ENCODE assay signal across 8 mouse cellular contexts in genomic region chr6:29272312-29273072, GRCm38 (mm10). TPM values are rescaled to one million over a fixed set of nuclear protein-coding genes. Genes with fewer than 3 reads are reported as not detected.
DNase-seq lines count a peak whose midpoint lies in the region; ATAC-seq and TF ChIP-seq lines count a peak whose summit lies in the region.

Hilpda (plus strand) TSS chr6:29272488.

- under 1% methylated on average over 46 of the region's 46 CpGs for WGBS in hindbrain, embryonic 10.5 days
- under 1% methylated on average over 46 of the region's 46 CpGs for WGBS in lung, postnatal 0 days

- H3K4me2 ChIP-seq in lung, postnatal 0 days (replicated peaks; ENCODE audit: low read depth, low read length): peak within 1 kb of the TSS; percentile 73

- no peaks in the 10 kb centered on the region for H3K9me3 ChIP-seq in hindbrain, embryonic 10.5 days
- H3K9me3 ChIP-seq in lung, postnatal 0 days (ENCODE audit: low read length): no peaks in the 10 kb centered on the region

- peak; percentile 53 for TF ChIP-seq EP300 in lung, postnatal 0 days (IDR thresholded peaks at IDR 0.05)

- no peak for TF ChIP-seq CTCF in lung, postnatal 0 days (IDR thresholded peaks at IDR 0.05)

- peak; percentile 99 for ATAC-seq in frontal cortex, adult (ENCODE audit: low TSS enrichment)
- ATAC-seq in lung, postnatal 0 days: peak; percentile 96

- H3K27ac ChIP-seq in hindbrain, embryonic 10.5 days: peak within 1 kb of the TSS; percentile 93
- H3K27ac ChIP-seq in lung, postnatal 0 days (ENCODE audit: low read length): peak within 1 kb of the TSS; percentile 87

- H3K4me1 ChIP-seq in hindbrain, embryonic 10.5 days (replicated peaks): peaks cover 31% of the 10 kb centered on the region
- peaks cover 7% of the 10 kb centered on the region; the same call in 1 of the 2 replicates for H3K4me1 ChIP-seq in lung, postnatal 0 days (ENCODE audit: insufficient read depth, low read depth, low read length)

- peaks cover 20% of the 10 kb centered on the region for H3K36me3 ChIP-seq in hindbrain, embryonic 10.5 days
- H3K36me3 ChIP-seq in lung, postnatal 0 days (ENCODE audit: insufficient read depth, low read length): no peaks in the 10 kb centered on the region; the same call in 1 of the 2 replicates

- H3K27me3 ChIP-seq in hindbrain, embryonic 10.5 days (ENCODE audit: insufficient read depth, poor library complexity, severe bottlenecking): peaks cover 5% of the 10 kb centered on the region; the same call in 1 of the 2 replicates
- 0 out of 2 replicates have a peak, but pooled peaks cover 3% of the 10 kb centered on the region for H3K27me3 ChIP-seq in lung, postnatal 0 days (replicated peaks; ENCODE audit: insufficient read depth, low read length)

- peak within 1 kb of the TSS; percentile 81 for H3K4me3 ChIP-seq in hindbrain, embryonic 10.5 days
- H3K4me3 ChIP-seq in lung, postnatal 0 days (ENCODE audit: low read depth, low read length): peak within 1 kb of the TSS; percentile 70

- DNase-seq in MEL-GATA-1-ER (ENCODE audit: extremely low read depth, low read depth): peak; percentile 90
- DNase-seq in cerebellum, adult 8-10 months: peak; percentile 85
- DNase-seq in hindbrain, embryonic 10.5 days (ENCODE audit: low spot score): peak; percentile 94
- peak; percentile 92 for DNase-seq in layer of hippocampus, adult 9-11 months
- DNase-seq in lung, postnatal 0 days (ENCODE audit: low spot score): peak; percentile 98
- peak; percentile 81 for DNase-seq in ovary, postnatal 14 days (ENCODE audit: low spot score)
- DNase-seq in thymus, postnatal 14 days: peak; percentile 91

- H3K9ac ChIP-seq in lung, postnatal 0 days (replicated peaks; ENCODE audit: low read depth): peak within 1 kb of the TSS; percentile 78

RNA-seq across cellular contexts. Expression of gene Hilpda, which starts in this region (rescaled TPM):
- 35.9 and 38.0 TPM in 2 replicates for polyA plus RNA-seq in hindbrain, embryonic 10.5 days (2016; fragmentation: Nextera tagmentation; extraction: Ambion mirVana)
- polyA plus RNA-seq in lung, postnatal 0 days (2015; fragmentation: Nextera tagmentation; extraction: Ambion mirVana): 126 and 150 TPM in 2 replicates

Comparison
In these comparisons a context has a peak if more than half of its experiments do, and no peak if none do; other contexts are left out.
1. Peak in every context shown above with its lines: DNase-seq, ATAC-seq, H3K4me3 ChIP-seq and H3K27ac ChIP-seq.